Mouse (Mus musculus) adrenal gland, adult (tissue): ENCODE measurements at regions not wholly inside any gene's neighbourhood (a gene's known extent, or its start where the extent isn't known, plus 50 kb on each side); places are given as distances from the start of the nearest gene placed in this dataset.
"Not testable (repeated sequence)": the region's sequence is repeated elsewhere in the genome, so short reads cannot be mapped to it uniquely, and the experiment has no call there.

Source experiments
- DNase-seq, 2 experiments: peaks; one replicate each; pipeline ENCODE4 v3.0.0; 2022 to 2023; ENCODE audit warnings: low spot score in 1 of 2; ENCODE audit not compliant: inconsistent age in 2 of 2

DNA sequence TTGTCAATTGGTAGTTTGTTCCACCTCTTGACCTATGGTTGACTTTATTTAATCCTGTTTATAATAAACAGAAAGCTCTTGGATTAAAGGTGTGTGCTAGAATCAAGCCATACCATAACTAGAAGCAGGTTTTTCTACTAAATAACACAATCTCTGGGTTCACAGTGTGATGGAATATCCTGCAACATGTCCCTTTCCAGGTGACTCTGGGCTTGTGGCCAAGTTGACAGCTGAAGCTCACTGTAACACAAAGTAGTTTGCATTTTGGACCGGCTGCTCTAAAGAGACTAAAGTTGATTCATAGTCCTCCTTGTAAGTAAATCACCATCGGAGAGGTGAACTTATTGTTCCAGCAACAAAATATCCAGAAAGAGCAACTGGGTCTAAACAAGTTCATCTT is 149.3 kb upstream of the Kctd3 start:
- DNase-seq, result no peak

DNA sequence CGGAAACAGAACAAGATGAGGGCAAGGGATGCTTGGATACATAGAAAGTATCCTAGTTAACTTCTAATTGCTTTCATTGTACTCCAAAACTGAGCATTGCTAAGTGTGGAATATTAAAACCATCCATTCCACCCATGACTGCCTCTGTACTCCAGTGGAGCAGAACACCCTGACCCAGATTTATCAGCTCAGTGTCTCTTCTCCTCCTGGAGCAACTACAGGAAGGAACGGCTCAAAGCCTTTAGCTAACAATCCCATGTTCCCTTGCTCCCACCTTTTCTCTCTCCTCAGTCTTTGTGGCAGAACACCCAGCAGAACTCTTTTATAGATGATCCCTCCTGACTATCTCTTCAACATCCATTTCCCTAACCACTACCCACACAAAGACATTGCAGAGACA is 146.7 kb upstream of the Kctd3 start:
- DNase-seq, result no peak

DNA sequence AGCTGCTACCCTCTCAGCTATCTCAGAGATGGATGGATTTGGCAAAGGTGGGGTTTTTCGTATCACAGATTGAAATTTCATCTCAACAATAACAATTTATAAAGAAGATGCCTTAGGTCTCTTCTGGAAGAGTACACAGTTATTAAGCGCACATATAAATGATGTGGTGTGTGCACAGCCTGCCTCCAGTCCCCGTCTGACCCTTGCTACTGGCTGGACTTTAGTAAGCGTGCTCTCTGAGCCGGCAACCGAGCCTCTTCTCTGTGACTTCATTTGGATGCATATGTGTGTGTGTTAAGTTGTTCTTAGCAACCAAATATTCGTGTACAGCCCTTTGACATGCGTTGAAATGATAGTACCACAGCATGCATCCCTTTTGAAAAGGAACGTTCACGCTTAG is 145.5 kb upstream of the Kctd3 start:
- DNase-seq, result no peak

GRCm38 (mm10) chr1:189142982-189143451 is 135.4 kb upstream of the Kctd3 start:
- DNase-seq, result no peak

DNA sequence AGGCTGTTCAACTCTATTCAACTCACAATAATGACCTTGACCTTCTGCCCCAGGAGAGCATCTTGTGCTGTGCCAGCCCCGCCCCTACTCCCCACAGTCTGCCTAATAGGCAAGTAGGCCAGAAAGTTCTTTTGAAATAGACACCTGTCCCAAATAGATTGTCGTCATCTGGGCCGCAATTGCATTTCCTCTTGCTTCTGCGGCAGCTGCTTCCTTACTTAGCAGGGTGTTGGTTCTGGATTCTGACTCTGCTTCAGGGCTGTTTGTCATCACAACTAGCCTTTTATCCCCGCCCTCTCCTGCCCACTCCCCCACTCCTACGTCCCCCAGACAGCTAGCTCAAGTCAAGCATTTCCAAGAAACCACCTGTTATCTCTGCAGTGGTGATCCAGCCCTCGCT is 134.9 kb upstream of the Kctd3 start:
- DNase-seq, result no peak

GRCm38 (mm10) chr1:189141694-189142093 is 134.1 kb upstream of the Kctd3 start:
- no peak for DNase-seq

DNA sequence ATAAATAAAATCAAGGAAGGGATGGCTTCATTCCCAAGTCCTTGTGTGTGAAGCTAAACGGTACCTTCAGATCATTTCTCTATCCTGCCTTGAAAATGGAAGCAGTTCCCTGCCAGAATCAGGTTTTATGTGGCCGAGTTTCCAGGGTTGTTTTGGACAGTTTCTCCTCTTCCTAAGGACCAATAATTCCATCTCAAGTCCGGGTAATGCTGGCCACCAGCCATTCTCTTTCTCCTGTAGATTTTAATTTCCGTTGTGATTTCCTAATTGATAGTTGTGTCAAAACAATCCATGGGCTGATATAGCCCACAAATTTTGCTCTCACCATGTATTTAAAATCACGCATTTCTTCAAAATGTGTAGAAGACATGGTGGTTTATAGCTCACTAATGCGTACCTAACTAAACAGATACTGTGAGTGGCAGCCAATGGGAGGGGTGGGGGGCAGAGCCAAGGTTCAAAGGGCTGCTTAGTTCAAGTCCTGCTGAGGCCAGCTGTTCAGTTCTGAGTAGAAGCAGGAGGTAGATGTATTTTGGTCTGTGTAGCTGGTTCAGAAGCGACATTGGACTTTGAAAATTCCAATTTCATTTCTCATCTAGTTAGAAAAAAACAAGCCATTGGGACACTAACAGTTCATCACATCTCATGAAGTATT is 129.2 kb upstream of the Kctd3 start:
- DNase-seq, result no peak

DNA sequence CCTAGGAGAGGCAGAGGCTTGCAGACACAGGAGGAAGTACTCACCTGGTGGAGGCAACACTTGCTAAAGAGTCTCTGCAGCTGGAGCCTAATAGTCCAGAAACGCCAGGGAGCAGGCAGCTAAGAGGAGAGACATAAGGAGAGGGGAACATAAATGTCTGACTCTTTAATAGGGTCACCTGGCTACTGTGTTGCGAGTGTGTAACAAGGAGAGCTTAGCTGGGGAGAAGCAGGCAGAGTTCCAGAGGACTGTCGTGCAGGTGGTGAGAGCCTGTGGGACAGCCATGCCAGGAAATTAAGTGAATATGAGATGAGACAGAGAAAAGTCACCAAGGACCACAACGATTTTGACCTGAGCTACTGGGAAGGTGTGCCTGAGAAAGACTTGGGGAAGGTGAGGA is 128.2 kb upstream of the Kctd3 start:
- no peak for DNase-seq

- DNase-seq, result no peak
These were observed 121.1 kb upstream of the Kctd3 start for GRCm38 (mm10) chr1:189128706-189129105.

GRCm38 (mm10) chr1:189128246-189128645 is 120.6 kb upstream of the Kctd3 start:
- DNase-seq, result not testable (repeated sequence)

- DNase-seq, result no peak
These were observed 119.7 kb upstream of the Kctd3 start for GRCm38 (mm10) chr1:189127367-189127766.

DNA sequence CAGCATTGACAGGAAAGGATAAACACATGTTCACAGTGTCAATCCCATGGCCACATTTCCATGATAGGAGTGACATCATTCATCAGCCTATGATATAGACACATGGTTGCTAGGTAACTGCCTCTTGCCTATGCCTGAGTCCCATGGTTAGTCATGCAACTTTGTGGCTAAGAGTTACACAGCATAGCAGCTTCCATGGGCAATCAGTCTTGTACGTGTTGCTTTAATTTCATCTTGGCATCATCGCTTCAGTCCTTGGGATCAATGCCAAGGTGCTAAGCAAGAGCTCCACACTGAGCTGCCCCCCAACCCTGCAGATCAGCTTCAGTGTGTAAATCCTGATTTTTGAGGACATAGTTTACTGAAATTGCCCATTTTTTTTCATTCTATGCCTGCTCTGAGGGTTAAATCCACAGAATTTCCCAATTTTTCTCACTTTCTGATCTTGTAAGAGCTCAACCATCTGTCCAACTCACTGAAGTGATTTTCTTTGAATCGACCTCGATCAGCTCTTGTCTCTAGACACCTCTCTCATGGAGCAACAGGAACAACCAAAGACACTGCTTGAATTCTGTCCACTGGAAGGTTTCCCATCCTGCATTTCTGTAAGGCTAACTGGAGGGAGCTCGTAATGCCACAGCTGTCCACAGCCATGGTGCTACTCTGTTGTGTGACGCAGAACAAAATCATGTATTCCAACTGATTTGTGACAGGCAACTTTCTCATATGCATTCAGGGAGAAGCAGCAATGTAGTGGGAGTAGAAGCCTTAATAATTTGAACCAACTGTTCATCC is 112.5 kb upstream of the Kctd3 start:
- DNase-seq, result peak in 1 of 2 experiments; percentile 47

DNA sequence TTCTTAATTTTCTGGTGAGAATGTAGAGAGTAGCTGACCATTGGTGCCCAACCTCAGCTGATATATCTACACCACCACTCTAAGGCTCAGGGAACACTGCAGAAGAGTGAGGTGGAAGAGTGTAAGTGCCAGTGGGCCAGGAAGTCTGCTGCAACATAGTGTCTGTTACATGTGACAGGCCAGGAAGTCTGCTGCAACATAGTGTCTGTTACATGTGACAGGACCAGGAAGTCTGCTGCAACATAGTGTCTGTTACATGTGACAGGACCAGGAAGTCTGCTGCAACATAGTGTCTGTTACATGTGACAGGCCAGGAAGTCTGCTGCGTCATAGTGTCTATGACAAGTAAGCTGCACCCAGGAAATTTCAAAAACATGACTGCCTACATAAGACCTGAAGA is 111.4 kb upstream of the Kctd3 start:
- DNase-seq, result peak in 1 of 2 experiments; percentile 27

DNA sequence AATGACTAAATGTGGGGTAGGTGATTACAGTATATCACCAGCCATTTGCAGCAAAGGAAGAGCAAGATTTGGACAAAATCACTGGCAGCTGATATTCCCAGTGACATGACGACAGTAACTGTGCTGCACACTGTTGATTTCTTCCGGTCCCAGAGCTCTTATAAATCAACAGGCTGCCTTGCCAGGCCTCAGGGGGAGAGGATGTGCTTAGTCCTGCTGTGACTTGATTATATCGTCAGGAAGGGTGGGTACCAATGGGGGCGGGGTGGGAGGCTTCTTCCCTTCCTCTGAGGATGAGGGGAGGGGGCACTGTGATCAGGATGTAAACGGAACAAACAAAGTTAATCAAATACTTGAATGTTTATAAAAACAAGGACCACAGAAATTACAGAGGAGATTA is 110.9 kb upstream of the Kctd3 start:
- DNase-seq, result peak; percentile 12 to 24

DNA sequence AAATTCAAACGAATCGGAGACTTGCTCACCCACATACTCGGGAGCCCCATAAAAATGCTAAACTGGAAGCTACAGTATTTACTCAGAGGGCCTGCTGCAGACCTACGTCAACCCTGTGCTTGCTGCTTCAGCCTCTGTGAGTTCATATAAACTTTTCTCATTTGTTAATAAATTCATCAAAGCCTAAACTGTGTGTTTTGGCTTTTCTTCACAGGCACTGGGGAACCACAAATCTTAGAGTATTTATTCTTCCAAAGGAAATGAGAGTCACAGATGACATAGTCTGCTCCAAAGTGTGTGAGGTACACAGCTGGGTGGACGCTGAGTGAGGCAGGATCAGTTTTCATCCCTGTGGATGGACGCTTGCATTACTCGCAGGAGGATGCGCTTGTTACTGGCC is 108.3 kb upstream of the Kctd3 start:
- DNase-seq, result no peak

DNA sequence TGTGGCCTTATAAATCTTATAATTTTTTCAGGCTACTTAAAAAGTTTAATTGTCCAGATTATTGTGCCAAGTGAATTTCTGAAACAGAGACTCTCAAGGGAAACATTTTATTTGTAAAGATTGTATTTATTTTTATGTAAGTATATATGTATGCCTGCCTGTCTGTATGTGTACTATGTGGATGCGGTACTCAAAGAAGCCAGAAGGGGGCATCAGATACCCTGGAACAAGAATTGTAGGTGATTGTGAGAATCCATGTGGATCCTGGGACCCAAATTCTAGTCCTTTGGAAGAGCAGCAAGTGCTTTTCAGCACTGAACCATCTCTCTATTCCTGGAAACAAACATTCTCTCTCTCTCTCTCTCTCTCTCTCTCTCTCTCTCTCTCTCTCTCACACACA is 107.6 kb upstream of the Kctd3 start:
- DNase-seq, result no peak

DNA sequence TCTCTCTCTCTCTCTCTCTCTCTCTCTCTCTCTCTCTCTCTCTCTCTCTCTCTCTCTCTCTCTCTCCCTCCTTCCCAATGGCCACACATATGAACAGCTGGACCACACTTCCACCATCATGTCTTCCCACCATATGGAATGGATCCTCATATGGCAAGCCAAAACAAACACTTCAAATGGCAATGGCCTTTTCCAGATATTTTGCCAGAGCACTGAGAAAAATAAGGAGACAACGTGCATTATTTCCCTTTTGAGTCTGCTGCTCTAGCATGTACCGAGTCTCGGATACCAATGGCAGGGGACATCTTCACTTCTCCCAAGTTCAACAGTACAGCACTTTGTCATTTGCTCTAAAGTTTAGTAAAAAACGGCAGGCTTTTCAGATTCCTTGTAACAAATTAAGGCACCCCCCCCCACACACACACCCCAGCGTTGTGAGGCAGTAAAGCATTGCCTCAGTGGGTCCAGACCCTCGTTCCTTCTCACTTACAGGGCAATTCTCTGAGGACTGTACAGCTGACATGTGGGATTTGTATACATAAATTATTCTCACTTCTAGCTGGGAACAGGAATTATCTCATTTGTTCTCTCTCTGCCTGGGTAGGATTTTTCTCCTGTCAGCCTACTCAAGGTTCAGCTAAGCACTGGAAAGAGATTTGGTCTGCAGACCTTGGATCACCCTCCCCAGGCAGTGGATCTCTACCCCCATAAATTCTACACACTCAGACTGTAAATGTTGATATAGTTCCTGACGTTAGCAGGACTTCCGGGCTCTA is 100.8 kb upstream of the Kctd3 start:
- no peak for DNase-seq

DNA sequence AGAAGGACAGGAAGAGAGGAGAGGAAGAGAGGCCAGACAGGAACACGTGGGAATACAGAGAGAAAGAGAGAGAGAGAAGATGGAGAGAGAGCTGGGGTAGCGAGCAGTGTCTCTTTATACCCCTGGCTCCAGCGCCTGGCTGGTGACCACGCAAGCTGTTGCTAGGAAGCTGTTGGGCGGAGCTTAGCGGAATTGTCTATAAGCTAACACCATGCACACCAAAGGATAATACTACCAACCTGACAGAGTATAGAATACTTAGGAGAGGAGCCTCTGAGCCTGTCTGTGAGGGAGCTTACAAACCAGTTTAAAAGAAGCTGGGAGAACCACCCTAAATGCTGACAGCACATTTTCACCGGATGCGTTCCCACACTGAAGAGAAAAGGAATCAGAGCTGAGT is 100.2 kb upstream of the Kctd3 start:
- DNase-seq, result no peak

DNA sequence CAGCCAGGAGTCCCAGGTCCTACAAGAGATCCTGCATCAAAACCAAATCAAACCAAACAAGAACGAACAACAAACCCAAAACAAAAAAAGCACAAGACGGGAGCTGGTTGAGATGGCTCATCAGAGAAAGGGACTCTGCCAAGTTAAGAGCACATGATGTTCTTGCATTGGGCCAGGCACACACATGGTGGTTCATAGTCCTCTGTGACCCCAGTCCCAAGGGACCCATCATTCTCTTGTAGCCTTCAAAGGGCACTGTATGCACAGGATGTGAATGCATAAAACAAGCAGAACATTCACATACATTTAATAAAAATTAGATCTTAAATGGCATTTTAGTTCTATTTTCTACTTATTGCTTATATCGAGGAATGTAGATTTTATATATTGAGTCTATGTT is 99.5 kb upstream of the Kctd3 start:
- DNase-seq, result no peak

DNA sequence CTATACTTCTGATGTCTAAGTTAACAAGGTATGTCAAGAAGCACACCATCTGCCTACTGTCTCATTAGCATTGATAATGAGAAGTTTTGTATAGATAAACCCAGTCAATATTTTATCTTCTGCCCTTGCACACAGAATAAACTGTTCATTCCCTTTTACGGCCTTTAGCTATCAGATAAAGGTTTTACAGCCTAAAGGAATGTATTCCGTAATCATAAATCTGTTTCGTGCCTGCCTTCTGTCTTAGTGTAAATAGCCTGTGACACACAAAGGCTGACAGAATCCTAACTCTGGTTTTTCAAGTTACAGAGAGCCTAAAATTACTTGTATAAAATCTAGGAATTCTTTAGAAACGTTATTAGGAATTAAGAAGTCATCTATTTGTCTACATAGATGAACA is 97.6 kb upstream of the Kctd3 start:
- DNase-seq, result no peak

- no peak for DNase-seq
These were observed 95.1 kb upstream of the Kctd3 start for GRCm38 (mm10) chr1:189102781-189103180.

DNA sequence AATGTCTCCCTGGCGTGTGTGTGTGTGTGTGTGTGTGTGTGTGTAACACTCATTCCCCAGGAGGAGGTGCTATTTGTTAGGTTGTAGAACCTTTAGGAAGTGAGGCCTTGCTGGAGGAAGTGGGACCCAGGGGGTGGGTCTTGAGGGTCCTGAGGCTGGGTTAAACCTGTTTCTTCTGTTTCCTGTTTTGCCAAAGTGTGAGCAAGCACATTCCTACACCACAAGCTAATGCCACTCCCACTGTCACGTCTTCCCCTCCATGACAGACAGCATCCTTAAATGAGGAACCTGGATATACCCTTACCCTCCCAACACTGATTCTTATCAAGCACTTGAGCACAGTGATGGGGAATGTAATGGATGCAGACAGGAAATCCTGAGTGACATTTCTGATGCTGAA is 91.5 kb upstream of the Kctd3 start:
- no peak for DNase-seq
